Mouse (Mus musculus) stomach, embryonic 15.5 days (tissue): ENCODE data around the gene Elob. TPM values are rescaled to one million over a fixed set of nuclear protein-coding genes. Genes with fewer than 3 reads are reported as not detected.

Source experiments
- ATAC-seq: fragments of 200-750 bp; cut with Nextera tagmentation; 2 replicates; pipeline ENCODE4 v1.8.0; 2017; ENCODE audit warnings: low read depth, moderate number of reproducible peaks, moderate TSS enrichment; ENCODE audit not compliant: insufficient read depth, low FRiP score
- H3K27ac ChIP-seq: fragments of 300-500 bp; sonication (generic); 2 replicates; pipeline ENCODE4 v1.5.1; 2015; ENCODE audit warnings: mild to moderate bottlenecking, inconsistent platforms
- H3K27me3 ChIP-seq: fragments of 300-500 bp; sonication (generic); replicated peaks from 2 replicates; pipeline ENCODE4 v1.6.1; 2015; ENCODE audit warnings: inconsistent platforms
- H3K36me3 ChIP-seq: fragments of 300-500 bp; sonication (generic); 2 replicates; pipeline ENCODE4 v1.6.1; 2015; ENCODE audit warnings: inconsistent platforms
- H3K4me1 ChIP-seq: fragments of 300-500 bp; sonication (generic); 2 replicates; pipeline ENCODE4 v1.6.1; 2015; ENCODE audit warnings: inconsistent platforms
- H3K4me2 ChIP-seq: fragments of 300-500 bp; sonication (generic); 2 replicates; pipeline ENCODE4 v1.6.1; 2015; ENCODE audit warnings: mild to moderate bottlenecking, inconsistent platforms
- H3K4me3 ChIP-seq: fragments of 300-500 bp; sonication (generic); replicated peaks from 2 replicates; pipeline ENCODE4 v1.5.1; 2015; ENCODE audit warnings: inconsistent platforms
- H3K9ac ChIP-seq: fragments of 300-500 bp; sonication (generic); 2 replicates; pipeline ENCODE4 v1.6.1; 2015; ENCODE audit warnings: inconsistent platforms
- H3K9me3 ChIP-seq: fragments of 300-500 bp; sonication (generic); 2 replicates; pipeline ENCODE4 v1.6.1; 2016; ENCODE audit warnings: inconsistent platforms
- WGBS: fragments of 180-500 bp; shearing (Covaris S2); methylation state at CpG from one replicate; pipeline ENCODE4 v1.1.7; 2015; 5-methylcytosine and 5-hydroxymethylcytosine counted together
- polyA plus RNA-seq: library from polyadenylated mRNA; unstranded; fragments of >200 nt; fragmentation: Nextera tagmentation; extraction: Ambion mirVana; gene quantifications from 2 replicates; pipeline ENCODE4 v1.2.1, GENCODE M21; 2015

Elob gene
- polyA plus RNA-seq, 1 experiment from 2014 or later, result 1,022 TPM

DNA sequence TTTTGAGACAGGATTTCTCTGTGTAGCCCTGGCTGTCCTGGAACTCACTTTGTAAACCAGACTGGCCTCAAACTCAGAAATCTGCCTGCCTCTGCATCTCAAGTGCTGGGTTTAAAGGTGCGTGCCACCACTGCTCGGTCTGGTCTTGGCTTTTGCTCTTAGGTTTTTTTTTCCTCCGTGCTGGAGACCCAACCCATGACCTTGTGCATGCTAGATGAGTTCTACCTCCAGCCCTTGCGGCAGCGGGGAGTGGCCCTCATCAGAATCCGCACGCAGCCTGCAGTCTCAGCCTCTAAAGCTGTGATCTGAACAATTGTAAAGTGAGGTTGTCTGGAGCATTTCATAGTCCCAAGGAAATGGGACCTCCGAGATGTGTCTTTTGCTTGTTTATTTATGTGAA is 33.6 kb downstream of the Elob start:
- H3K9me3 ChIP-seq, result no peaks in the 10 kb centered on the region
- H3K27ac ChIP-seq, result no peak overlapping the region
- peaks cover 5% of the 10 kb centered on the region; the same call in 1 of the 2 replicates for H3K4me1 ChIP-seq
- WGBS, result 89% methylated on average over 8 of the region's 8 CpGs
- H3K36me3 ChIP-seq, result no peaks in the 10 kb centered on the region
- no peak overlapping the region for H3K4me3 ChIP-seq
- no peaks in the 10 kb centered on the region for H3K27me3 ChIP-seq
- H3K9ac ChIP-seq, result no peak overlapping the region
- ATAC-seq, result no peak
- no peak overlapping the region for H3K4me2 ChIP-seq

DNA sequence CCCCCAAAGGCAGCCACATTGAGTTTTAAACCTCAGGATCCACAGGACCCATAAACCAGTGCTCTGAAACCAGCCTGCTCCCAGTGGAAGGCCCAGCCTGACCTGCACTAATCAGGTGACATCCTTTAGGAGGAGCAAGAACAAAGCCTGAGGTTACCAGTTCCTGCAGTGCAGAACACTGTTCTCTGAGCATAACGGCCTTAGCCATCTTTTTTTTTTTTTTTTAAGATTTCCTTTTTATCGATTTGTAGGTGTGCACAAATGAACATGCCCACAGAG is 37.9 kb downstream of the Elob start:
- 48% methylated on average over 2 of the region's 2 CpGs for WGBS
- H3K4me2 ChIP-seq, result peak overlapping the region; percentile 67
- no peak for ATAC-seq
- H3K4me1 ChIP-seq, result peaks cover 10% of the 10 kb centered on the region
- H3K9ac ChIP-seq, result no peak overlapping the region
- 0 out of 2 replicates have a peak overlapping the region, but pooled peaks have one; percentile 62 for H3K27ac ChIP-seq
- no peaks in the 10 kb centered on the region for H3K27me3 ChIP-seq
- H3K9me3 ChIP-seq, result no peaks in the 10 kb centered on the region
- peak overlapping the region; percentile 46; the same call in 1 of the 2 replicates for H3K4me3 ChIP-seq
- H3K36me3 ChIP-seq, result no peaks in the 10 kb centered on the region

GRCm38 (mm10) chr17:23790269-23791078 is 38.5 kb downstream of the Elob start, which contains the start of gene Srrm2:
TSS of gene Srrm2 (plus strand) at chr17:23790532.
- H3K4me3 ChIP-seq, result peak within 1 kb of the TSS; percentile 46
- H3K9me3 ChIP-seq, result no peaks in the 10 kb centered on the region
- ATAC-seq, result peak; percentile 53; the same call in 1 of the 2 replicates
- H3K27me3 ChIP-seq, result no peaks in the 10 kb centered on the region
- WGBS, result 2% methylated on average over 29 of the region's 29 CpGs
- peaks cover 10% of the 10 kb centered on the region for H3K4me1 ChIP-seq
- peak within 1 kb of the TSS; percentile 38; the same call in 1 of the 2 replicates for H3K9ac ChIP-seq
- peak within 1 kb of the TSS; percentile 62 for H3K27ac ChIP-seq
- no peaks in the 10 kb centered on the region for H3K36me3 ChIP-seq
- H3K4me2 ChIP-seq, result peak within 1 kb of the TSS; percentile 67

DNA sequence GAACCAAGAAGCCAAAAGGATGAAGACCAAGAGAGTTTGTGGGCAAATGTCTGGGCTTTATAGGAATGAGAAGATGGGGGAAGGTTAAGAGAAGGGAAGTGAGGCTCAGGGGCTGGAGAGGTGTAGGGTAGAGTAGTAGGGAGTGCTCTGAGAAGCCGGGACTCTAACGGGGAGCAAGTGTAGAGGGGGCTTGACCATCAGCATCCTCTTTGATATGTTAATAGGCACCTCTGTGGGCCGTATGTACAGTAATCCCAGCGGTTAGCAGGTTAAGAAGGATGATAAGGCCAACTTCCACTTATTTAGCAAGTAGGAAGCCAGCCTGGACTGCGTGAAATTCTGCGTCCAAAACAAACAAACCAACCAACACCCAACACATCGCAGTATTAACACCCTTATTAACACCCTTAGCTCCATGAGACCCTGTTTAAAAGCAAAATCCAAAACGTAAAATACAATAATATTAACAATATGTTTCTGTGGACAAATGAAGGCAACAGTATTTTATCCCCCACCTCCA is 39.1 kb downstream of the Elob start:
- H3K9me3 ChIP-seq, result no peaks in the 10 kb centered on the region
- H3K4me1 ChIP-seq, result peaks cover 10% of the 10 kb centered on the region
- ATAC-seq, result no peak
- H3K4me3 ChIP-seq, result peak overlapping the region; percentile 46
- no peaks in the 10 kb centered on the region for H3K36me3 ChIP-seq
- H3K9ac ChIP-seq, result no peak overlapping the region
- no peaks in the 10 kb centered on the region for H3K27me3 ChIP-seq
- WGBS, result 18% methylated on average over 8 of the region's 8 CpGs
- peak overlapping the region; percentile 67 for H3K4me2 ChIP-seq
- H3K27ac ChIP-seq, result peak overlapping the region; percentile 62; the same call in 1 of the 2 replicates

- Histone ChIP-seq H3K4me2 (no peak overlapping the region), H3K9ac (no peak overlapping the region), H3K36me3 (no peaks in the 10 kb centered on the region), H3K27me3 (no peaks in the 10 kb centered on the region), H3K4me3 (no peak overlapping the region), H3K4me1 (peaks cover 10% of the 10 kb centered on the region), H3K27ac (no peak overlapping the region), H3K9me3 (no peaks in the 10 kb centered on the region)
- ATAC-seq, result no peak
- 90% methylated on average over 4 of the region's 4 CpGs for WGBS
These were observed 40.0 kb downstream of the Elob start for GRCm38 (mm10) chr17:23788973-23789372.

DNA sequence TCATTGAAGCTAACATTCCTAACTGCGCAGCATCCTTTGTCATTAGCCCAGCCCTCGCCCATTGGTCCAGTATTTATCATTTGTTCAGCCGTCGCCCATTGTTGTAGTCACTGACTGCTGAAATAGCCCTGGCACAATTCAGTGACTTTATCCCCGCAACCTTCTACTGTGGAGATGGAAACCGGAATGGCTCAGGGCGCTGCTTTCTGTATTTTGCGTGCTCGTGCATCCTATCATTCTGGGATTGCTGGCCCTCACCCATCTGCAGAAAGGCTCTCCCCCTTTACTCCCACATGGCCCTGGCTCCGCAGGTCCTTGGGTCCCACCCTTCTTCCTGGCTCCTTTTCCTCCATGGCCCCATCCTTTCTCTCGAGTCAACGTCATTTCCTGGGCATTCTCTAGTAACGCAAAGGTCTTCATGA is 42.4 kb downstream of the Elob start:
- Histone ChIP-seq H3K27ac (no peak overlapping the region), H3K4me2 (peak overlapping the region; percentile 95), H3K4me3 (peak overlapping the region; percentile 63), H3K4me1 (peaks cover 10% of the 10 kb centered on the region), H3K9me3 (no peaks in the 10 kb centered on the region), H3K36me3 (no peaks in the 10 kb centered on the region), H3K27me3 (no peaks in the 10 kb centered on the region), H3K9ac (no peak overlapping the region)
- no peak for ATAC-seq
- WGBS, result 21% methylated on average over 13 of the region's 13 CpGs

DNA sequence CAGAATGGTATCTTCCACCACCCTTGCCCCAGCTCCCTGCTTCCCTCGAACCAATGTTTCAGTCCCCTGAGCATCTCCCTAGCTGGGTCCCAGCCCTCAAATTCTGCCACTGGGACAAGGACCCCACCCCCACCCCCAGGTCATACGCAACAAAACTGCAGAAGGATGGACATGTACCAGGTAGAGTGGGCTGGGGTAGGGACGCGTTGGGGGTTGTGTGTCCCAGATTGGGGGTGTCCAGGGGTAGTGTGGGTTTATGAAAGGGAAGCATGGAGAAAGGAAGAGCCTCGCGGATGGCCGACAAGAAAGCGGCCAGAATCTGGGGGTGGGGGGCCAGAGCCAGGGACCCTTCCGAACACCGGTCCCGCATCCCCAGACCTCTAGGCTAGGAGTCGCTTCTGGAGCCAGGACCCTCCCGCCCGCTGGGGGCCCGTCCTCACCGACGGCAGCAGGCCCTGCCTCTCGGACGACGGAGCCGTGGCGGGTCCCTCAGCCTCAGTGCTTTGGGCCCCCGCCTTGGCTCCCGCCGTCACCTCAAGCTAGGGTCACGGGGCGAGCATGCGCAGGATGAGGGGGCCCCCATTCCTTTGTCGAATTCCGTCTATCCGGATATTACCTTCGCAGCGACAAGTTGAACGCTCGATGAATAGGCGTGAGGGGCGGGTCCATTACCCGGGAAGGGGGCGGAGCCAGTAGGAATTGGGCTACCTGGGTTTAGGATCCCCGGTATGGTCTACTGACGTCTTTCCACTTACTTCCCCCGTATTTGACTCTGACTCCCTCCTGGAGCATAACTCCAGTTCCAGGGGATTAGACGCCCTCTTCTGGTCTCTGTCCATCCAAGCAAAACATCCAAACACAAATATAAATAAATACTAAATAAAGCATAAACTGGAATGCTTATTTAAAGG is 43.1 kb downstream of the Elob start, which contains the start of gene Flywch2:
TSS of gene Flywch2 (minus strand) at position 521 of the 911 bp plus-strand sequence.
- WGBS, result 3% methylated on average over 43 of the region's 43 CpGs
- no peak within 1 kb of the TSS for H3K27ac ChIP-seq
- peak within 1 kb of the TSS; percentile 39; the same call in 1 of the 2 replicates for H3K9ac ChIP-seq
- H3K4me3 ChIP-seq, result peak within 1 kb of the TSS; percentile 63
- H3K36me3 ChIP-seq, result no peaks in the 10 kb centered on the region
- no peaks in the 10 kb centered on the region for H3K9me3 ChIP-seq
- H3K4me1 ChIP-seq, result peaks cover 7% of the 10 kb centered on the region
- ATAC-seq, result peak; percentile 72
- peak within 1 kb of the TSS; percentile 95 for H3K4me2 ChIP-seq
- no peaks in the 10 kb centered on the region for H3K27me3 ChIP-seq

DNA sequence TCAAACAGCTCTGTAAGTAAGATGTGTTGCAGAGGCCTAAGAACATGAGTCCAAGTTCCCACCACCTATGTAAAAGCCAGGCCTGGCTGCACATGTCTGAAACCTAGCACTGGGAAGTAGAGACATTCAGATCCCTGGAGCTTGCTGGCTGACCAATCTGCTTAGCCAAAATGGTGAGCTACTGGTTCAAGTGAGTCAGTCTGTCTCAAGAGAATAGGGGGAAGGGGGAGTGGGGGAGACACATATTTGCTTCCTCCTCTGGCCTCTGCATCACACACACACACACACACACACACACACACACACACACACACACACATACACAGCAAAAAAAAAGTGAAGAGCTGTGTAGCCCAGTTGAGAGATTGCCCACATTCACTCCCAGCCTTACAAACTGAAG is 45.6 kb downstream of the Elob start:
- H3K4me1 ChIP-seq, result no peaks in the 10 kb centered on the region; the same call in 1 of the 2 replicates
- no peaks in the 10 kb centered on the region for H3K36me3 ChIP-seq
- H3K4me2 ChIP-seq, result no peak overlapping the region
- H3K4me3 ChIP-seq, result no peak overlapping the region
- no peak for ATAC-seq
- H3K27ac ChIP-seq, result no peak overlapping the region
- H3K9ac ChIP-seq, result no peak overlapping the region
- H3K9me3 ChIP-seq, result no peaks in the 10 kb centered on the region
- no peaks in the 10 kb centered on the region for H3K27me3 ChIP-seq

- no peaks in the 10 kb centered on the region for H3K4me1 ChIP-seq
- H3K27me3 ChIP-seq, result no peaks in the 10 kb centered on the region
- no peak overlapping the region for H3K4me3 ChIP-seq
- H3K4me2 ChIP-seq, result no peak overlapping the region
- ATAC-seq, result no peak
- H3K9ac ChIP-seq, result no peak overlapping the region
- H3K27ac ChIP-seq, result no peak overlapping the region
- H3K9me3 ChIP-seq, result no peaks in the 10 kb centered on the region
- no peaks in the 10 kb centered on the region for H3K36me3 ChIP-seq
- 36% methylated on average over 2 of the region's 2 CpGs for WGBS
These were observed 50.5 kb downstream of the Elob start for GRCm38 (mm10) chr17:23778447-23778846.

GRCm38 (mm10) chr17:23777141-23777540 is 51.8 kb downstream of the Elob start:
- ATAC-seq, result no peak
- 80% methylated on average over 2 of the region's 2 CpGs for WGBS
- H3K36me3 ChIP-seq, result no peaks in the 10 kb centered on the region
- H3K4me3 ChIP-seq, result no peak overlapping the region
- H3K27me3 ChIP-seq, result no peaks in the 10 kb centered on the region
- H3K4me2 ChIP-seq, result no peak overlapping the region
- no peak overlapping the region for H3K9ac ChIP-seq
- H3K27ac ChIP-seq, result no peak overlapping the region
- H3K9me3 ChIP-seq, result no peaks in the 10 kb centered on the region
- no peaks in the 10 kb centered on the region for H3K4me1 ChIP-seq

GRCm38 (mm10) chr17:23776216-23776615 is 52.7 kb downstream of the Elob start:
- Histone ChIP-seq H3K4me2 (no peak overlapping the region), H3K27me3 (no peaks in the 10 kb centered on the region), H3K36me3 (no peaks in the 10 kb centered on the region), H3K4me1 (no peaks in the 10 kb centered on the region), H3K9ac (no peak overlapping the region), H3K27ac (no peak overlapping the region), H3K4me3 (no peak overlapping the region), H3K9me3 (no peaks in the 10 kb centered on the region)
- 69% methylated on average over 10 of the region's 10 CpGs for WGBS
- ATAC-seq, result no peak
